Mouse (Mus musculus) liver (tissue): ENCODE measurements around the gene Shbg.

ENCODE experiments used
- DNase-seq: peaks from one replicate; pipeline ENCODE4 v3.0.0-alpha.2; 2020; ENCODE audit warnings: mixed read lengths

Shbg gene

GRCm38 (mm10) chr11:69594853-69595252 lies 22.9 kb downstream of the Shbg start:
- DNase-seq = no peak

DNA sequence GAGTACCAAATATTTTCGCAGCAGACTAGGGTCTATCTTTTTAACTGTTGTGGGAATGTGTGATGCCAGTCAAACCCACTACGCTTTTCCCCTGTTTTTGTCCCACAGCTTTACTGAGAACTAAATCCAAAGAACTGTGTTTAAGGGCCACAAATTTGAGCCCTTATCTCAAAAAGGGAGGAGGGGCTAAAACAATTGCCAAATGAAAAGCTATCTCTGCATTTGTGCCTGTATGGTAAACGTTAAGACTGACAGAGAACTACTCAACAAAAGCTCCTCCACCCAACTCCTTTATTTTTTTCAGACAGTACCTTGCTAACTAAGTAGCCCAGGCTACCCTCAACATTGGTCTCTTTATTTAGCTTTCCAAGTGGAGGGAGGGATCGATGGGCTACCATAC lies 24.9 kb downstream of the Shbg start:
- DNase-seq = no peak

DNA sequence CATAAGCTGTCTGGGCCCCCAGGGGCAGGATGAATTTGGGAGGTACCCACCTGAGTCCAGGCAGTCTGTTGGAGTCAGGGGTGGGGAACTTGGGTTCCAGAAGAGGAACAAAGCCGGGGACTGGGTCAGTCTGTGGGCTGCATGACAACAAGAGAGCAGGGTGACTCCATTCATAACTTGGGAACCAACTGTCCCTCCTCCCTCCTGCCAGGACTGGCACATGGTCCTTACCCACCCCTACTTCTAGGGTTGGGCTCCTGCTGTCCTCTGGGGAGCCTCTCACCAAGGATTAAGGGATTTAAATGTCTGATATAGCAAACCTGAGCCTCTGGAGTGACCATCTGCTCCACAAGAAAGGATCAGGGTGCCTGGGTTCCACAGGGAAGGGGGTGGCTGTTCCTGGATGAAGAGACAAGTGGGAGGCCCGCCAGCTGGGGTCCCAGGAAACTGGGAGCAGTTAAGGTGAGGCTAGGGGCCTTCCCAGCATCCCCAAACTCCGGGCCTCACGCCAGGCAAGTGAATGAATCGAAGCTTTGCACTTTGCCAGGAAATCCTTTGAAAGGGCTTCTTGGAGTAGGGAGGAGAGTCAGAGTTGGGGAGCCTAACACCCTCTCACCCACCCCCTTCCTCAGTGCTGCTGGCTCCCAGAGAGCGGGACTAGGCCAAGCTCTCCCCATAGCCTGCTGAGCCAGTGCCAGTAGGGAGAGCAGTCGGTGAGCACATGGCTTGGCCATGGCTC lies 25.6 kb downstream of the Shbg start:
- no peak for DNase-seq

- DNase-seq = no peak
Observed at GRCm38 (mm10) chr11:69591424-69591823, 26.3 kb downstream of the Shbg start.

DNA sequence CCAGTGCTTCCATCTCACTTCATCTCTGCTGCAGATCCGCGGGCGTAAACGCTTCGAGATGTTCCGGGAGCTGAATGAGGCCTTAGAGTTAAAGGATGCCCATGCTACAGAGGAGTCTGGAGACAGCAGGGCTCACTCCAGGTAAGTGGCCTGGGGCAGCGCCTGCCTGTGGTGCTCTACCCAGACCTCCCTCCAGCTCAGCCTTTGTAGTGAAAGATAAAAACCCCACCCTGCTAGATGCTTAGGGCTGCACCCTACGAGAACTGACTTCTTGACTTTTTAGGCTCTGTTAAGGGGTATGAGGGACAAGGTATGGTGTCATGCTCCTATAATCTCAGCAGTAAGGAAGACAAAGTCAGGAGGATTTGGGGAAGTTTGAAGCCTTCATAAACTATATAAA lies 27.1 kb downstream of the Shbg start:
- DNase-seq = peak; percentile 67

DNA sequence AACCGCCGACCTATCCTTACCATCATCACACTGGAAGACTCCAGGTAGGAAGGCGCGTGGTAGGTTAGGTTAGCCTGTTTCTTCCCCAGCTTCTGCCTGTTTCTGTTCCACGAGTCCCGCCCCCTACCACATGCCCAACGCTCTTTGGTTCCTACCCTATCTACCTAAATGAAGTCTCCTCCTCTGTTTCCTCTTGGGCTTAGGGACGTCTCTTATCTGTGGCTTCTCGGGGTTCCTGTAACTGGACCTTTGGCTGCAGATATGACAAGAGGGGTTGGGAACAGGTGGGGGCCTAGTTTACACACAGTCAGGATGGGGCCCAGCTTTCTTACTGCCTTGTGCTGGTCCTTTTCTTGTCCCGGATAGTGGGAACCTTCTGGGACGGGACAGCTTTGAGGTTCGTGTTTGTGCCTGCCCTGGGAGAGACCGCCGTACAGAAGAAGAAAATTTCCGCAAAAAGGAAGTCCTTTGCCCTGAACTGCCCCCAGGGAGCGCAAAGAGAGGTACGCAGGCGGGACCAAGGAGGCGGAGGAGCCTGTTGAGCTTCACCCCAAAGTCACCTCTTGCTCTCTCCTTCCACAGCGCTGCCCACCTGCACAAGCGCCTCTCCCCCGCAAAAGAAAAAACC lies 28.4 kb downstream of the Shbg start:
- DNase-seq = peak; percentile 64

GRCm38 (mm10) chr11:69585718-69586325 lies 31.9 kb downstream of the Shbg start:
- DNase-seq = peak; percentile 84

GRCm38 (mm10) chr11:69584937-69585336 lies 32.8 kb downstream of the Shbg start:
- peak; percentile 77 for DNase-seq

DNA sequence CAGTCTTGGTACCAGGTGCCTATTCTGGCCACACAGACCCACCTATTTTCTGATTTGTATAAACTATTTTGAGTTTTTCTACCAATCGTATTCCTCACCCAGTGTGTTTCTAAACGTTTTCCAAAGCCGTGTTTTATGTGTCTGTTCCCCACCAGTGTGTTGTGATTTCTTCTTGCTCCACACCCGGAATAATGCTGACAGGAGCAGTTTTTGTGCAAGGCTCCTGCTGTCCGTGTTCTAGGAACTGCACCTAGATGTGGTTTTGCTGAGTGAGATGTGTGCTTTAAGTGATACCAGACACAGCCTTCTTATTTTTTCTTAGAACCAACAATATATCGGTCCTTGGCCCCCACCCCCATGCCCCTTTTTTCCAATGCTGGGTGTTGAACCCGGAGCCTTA lies 33.7 kb downstream of the Shbg start:
- no peak for DNase-seq

- no peak for DNase-seq
Observed at GRCm38 (mm10) chr11:69582230-69582805, 35.4 kb downstream of the Shbg start.

- DNase-seq = peak; percentile 40
Observed at GRCm38 (mm10) chr11:69581814-69582213, 35.9 kb downstream of the Shbg start.

- peak; percentile 95 for DNase-seq
Observed at GRCm38 (mm10) chr11:69581147-69581688, 36.5 kb downstream of the Shbg start.

GRCm38 (mm10) chr11:69580572-69581146 lies 37.0 kb downstream of the Shbg start:
- DNase-seq = no peak

- DNase-seq = peak; percentile 92
Observed at GRCm38 (mm10) chr11:69580091-69580514, 37.6 kb downstream of the Shbg start, which contains the start of the genes Wrap53 and Trp53. TSS of gene Wrap53 (minus strand) at chr11:69580255. TSS of gene Trp53 (plus strand) at chr11:69580359.

- DNase-seq = peak; percentile 95
Observed at GRCm38 (mm10) chr11:69579128-69580017, 38.3 kb downstream of the Shbg start.

- DNase-seq = no peak
Observed at GRCm38 (mm10) chr11:69578301-69578700, 39.4 kb downstream of the Shbg start.

DNA sequence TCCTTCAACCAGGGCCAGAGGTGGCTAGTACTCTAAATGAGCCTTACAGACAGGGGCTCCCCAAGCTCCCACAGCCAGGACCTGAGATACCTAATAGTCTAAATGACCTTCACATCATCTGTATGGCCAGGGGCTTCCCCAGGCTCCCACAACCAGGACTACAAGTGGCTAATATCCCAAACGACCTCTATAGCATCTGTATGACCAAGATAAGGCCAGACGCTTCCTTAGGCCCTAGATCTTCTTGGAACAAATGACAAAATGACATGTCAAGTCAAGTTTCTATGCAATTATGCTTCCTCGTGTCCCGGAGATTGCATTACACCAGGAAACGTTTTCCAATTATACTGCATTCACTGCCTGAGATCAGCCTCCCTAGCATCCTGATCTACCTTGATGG lies 41.4 kb downstream of the Shbg start:
- no peak for DNase-seq

- no peak for DNase-seq
Observed at GRCm38 (mm10) chr11:69575220-69575619, 42.5 kb downstream of the Shbg start.

DNA sequence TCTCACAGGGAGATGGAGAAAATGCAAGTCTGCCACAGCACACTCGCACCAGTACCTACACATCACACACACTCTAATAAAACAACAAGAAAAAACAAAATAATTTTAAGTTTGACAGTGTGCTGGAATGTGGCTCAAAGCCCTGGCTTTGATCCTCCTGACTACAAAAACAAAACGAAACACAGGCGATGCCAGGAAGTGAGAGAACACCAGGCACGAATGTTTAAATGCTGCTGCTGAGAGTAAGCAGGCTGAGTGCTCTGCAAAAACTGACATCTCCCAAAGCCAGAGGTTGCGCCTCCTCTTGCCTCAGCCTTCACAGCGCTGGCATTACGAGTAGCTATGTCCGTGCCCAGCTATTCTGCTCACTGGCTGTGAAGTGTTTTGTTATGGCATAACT lies 52.6 kb downstream of the Shbg start:
- DNase-seq = no peak
